Mouse (Mus musculus) liver, embryonic 11.5 days (tissue): ENCODE measurements around the gene Mob3b. TPM values are rescaled to one million over a fixed set of nuclear protein-coding genes. Genes with fewer than 3 reads are reported as not detected.

Experiments
- ATAC-seq: fragments of 200-750 bp; cut with Nextera tagmentation; replicated peaks from 2 replicates; pipeline ENCODE4 v1.8.0; 2017; ENCODE audit warnings: moderate number of reproducible peaks, mild to moderate bottlenecking, moderate TSS enrichment, moderate library complexity; ENCODE audit not compliant: low FRiP score
- DNase-seq: peaks from one replicate; pipeline ENCODE4 v3.0.0-alpha.2; 2017; ENCODE audit warnings: low spot score
- H3K27ac ChIP-seq: fragments of 300-500 bp; sonication (generic); 2 replicates; pipeline ENCODE4 v1.5.1; 2014; ENCODE audit warnings: mild to moderate bottlenecking, low read depth, low read length, control low read depth
- H3K27me3 ChIP-seq: fragments of 300-500 bp; sonication (generic); replicated peaks from 2 replicates; pipeline ENCODE4 v1.6.1; 2014; ENCODE audit warnings: low read length, mixed read lengths; ENCODE audit not compliant: control insufficient read depth, insufficient read depth
- H3K36me3 ChIP-seq: fragments of 300-500 bp; sonication (generic); 2 replicates; pipeline ENCODE4 v1.6.1; 2014; ENCODE audit warnings: mild to moderate bottlenecking, low read length, moderate library complexity, mixed read lengths; ENCODE audit not compliant: control insufficient read depth, insufficient read depth
- H3K4me1 ChIP-seq: fragments of 300-500 bp; sonication (generic); replicated peaks from 2 replicates; pipeline ENCODE4 v1.6.1; 2014; ENCODE audit warnings: low read length, mixed read lengths; ENCODE audit not compliant: control insufficient read depth, insufficient read depth
- H3K4me2 ChIP-seq: fragments of 300-500 bp; sonication (generic); 2 replicates; pipeline ENCODE4 v1.6.1; 2014; ENCODE audit warnings: mild to moderate bottlenecking, control low read depth, moderate library complexity
- H3K4me3 ChIP-seq: fragments of 300-500 bp; sonication (generic); 2 replicates; pipeline ENCODE4 v1.5.1; 2014; ENCODE audit warnings: low read depth, low read length, control low read depth
- H3K9ac ChIP-seq: fragments of 300-500 bp; sonication (generic); 2 replicates; pipeline ENCODE4 v1.6.1; 2014; ENCODE audit warnings: low read depth, low read length, control low read depth
- H3K9me3 ChIP-seq: fragments of 300-500 bp; sonication (generic); 2 replicates; pipeline ENCODE4 v1.6.1; 2016; ENCODE audit warnings: low read length, inconsistent platforms, mixed read lengths; ENCODE audit not compliant: control insufficient read depth
- WGBS: fragments of 180-500 bp; shearing (Covaris S2); extraction: QIAGEN DNeasy Blood & Tissue Kit; methylation state at CpG from one replicate; pipeline ENCODE4 v1.1.7; 2014; 5-methylcytosine and 5-hydroxymethylcytosine counted together
- polyA plus RNA-seq: library from polyadenylated mRNA; unstranded; fragments of >200 nt; fragmentation: Nextera tagmentation; extraction: Ambion mirVana; gene quantifications from 2 replicates; pipeline ENCODE4 v1.2.1, GENCODE M21; 2014

The Mob3b gene
- polyA plus RNA-seq, 1 experiment from 2014 or later, result 7.6 TPM

GRCm38 (mm10) chr4:35052174-35052942 lies 104.9 kb downstream of the Mob3b start:
- H3K36me3 ChIP-seq, result no peaks in the 10 kb centered on the region
- H3K4me3 ChIP-seq, result no peak overlapping the region
- H3K4me1 ChIP-seq, result no peaks in the 10 kb centered on the region; the same call in 1 of the 2 replicates
- H3K27me3 ChIP-seq, result no peaks in the 10 kb centered on the region
- 58% methylated on average over 6 of the region's 6 CpGs for WGBS
- no peak overlapping the region for H3K9ac ChIP-seq
- no peak overlapping the region for H3K4me2 ChIP-seq
- ATAC-seq (no peak), DNase-seq (no peak)
- no peak overlapping the region for H3K27ac ChIP-seq
- H3K9me3 ChIP-seq, result 0 out of 2 replicates have a peak, but pooled peaks cover 3% of the 10 kb centered on the region

- Histone ChIP-seq H3K4me1 (no peaks in the 10 kb centered on the region; the same call in 1 of the 2 replicates), H3K36me3 (no peaks in the 10 kb centered on the region), H3K9ac (no peak overlapping the region), H3K4me2 (no peak overlapping the region), H3K27me3 (no peaks in the 10 kb centered on the region), H3K9me3 (0 out of 2 replicates have a peak, but pooled peaks cover 3% of the 10 kb centered on the region), H3K27ac (no peak overlapping the region), H3K4me3 (no peak overlapping the region)
- DNase-seq (no peak), ATAC-seq (no peak)
- 71% methylated on average over 7 of the region's 7 CpGs for WGBS
Measured at GRCm38 (mm10) chr4:35051152-35051551, 106.1 kb downstream of the Mob3b start.

- no peaks in the 10 kb centered on the region for H3K27me3 ChIP-seq
- 69% methylated on average over 5 of the region's 5 CpGs for WGBS
- no peak overlapping the region for H3K9ac ChIP-seq
- H3K36me3 ChIP-seq, result no peaks in the 10 kb centered on the region
- H3K4me1 ChIP-seq, result no peaks in the 10 kb centered on the region; the same call in 1 of the 2 replicates
- H3K4me2 ChIP-seq, result no peak overlapping the region
- no peak for DNase-seq
- no peak overlapping the region for H3K27ac ChIP-seq
- no peak for ATAC-seq
- no peak overlapping the region for H3K4me3 ChIP-seq
- no peaks in the 10 kb centered on the region for H3K9me3 ChIP-seq
Measured at GRCm38 (mm10) chr4:35049742-35050058, 107.6 kb downstream of the Mob3b start.

GRCm38 (mm10) chr4:35049036-35049741 lies 108.1 kb downstream of the Mob3b start:
- Histone ChIP-seq H3K27me3 (no peaks in the 10 kb centered on the region), H3K9ac (no peak overlapping the region), H3K9me3 (no peaks in the 10 kb centered on the region), H3K4me3 (no peak overlapping the region), H3K4me1 (no peaks in the 10 kb centered on the region; the same call in 1 of the 2 replicates), H3K4me2 (no peak overlapping the region), H3K36me3 (no peaks in the 10 kb centered on the region), H3K27ac (no peak overlapping the region)
- no peak for DNase-seq
- 71% methylated on average over 9 of the region's 9 CpGs for WGBS
- no peak for ATAC-seq

- Histone ChIP-seq H3K4me1 (no peaks in the 10 kb centered on the region), H3K9me3 (no peaks in the 10 kb centered on the region), H3K27ac (no peak overlapping the region), H3K27me3 (no peaks in the 10 kb centered on the region), H3K4me3 (no peak overlapping the region), H3K9ac (no peak overlapping the region), H3K4me2 (no peak overlapping the region), H3K36me3 (no peaks in the 10 kb centered on the region)
- ATAC-seq (no peak), DNase-seq (no peak)
- WGBS, result 90% methylated on average over 5 of the region's 5 CpGs
Measured at GRCm38 (mm10) chr4:35040896-35041295, 116.4 kb downstream of the Mob3b start.

- Histone ChIP-seq H3K27ac (no peak overlapping the region), H3K4me2 (no peak overlapping the region), H3K27me3 (no peaks in the 10 kb centered on the region), H3K36me3 (no peaks in the 10 kb centered on the region), H3K4me1 (no peaks in the 10 kb centered on the region), H3K9ac (no peak overlapping the region), H3K9me3 (no peaks in the 10 kb centered on the region), H3K4me3 (no peak overlapping the region)
- no peak for ATAC-seq
- 82% methylated on average over 1 of the region's 1 CpGs for WGBS
- no peak for DNase-seq
Measured at GRCm38 (mm10) chr4:35040306-35040705, 117.0 kb downstream of the Mob3b start.

- Histone ChIP-seq H3K36me3 (no peaks in the 10 kb centered on the region), H3K4me3 (no peak overlapping the region), H3K4me1 (no peaks in the 10 kb centered on the region), H3K27me3 (no peaks in the 10 kb centered on the region), H3K27ac (no peak overlapping the region), H3K9me3 (no peaks in the 10 kb centered on the region), H3K9ac (no peak overlapping the region), H3K4me2 (no peak overlapping the region)
- 79% methylated on average over 2 of the region's 2 CpGs for WGBS
- no peak for ATAC-seq
- DNase-seq, result no peak
Measured at GRCm38 (mm10) chr4:35037824-35038223, 119.5 kb downstream of the Mob3b start.

- H3K27me3 ChIP-seq, result no peaks in the 10 kb centered on the region
- no peak overlapping the region for H3K4me3 ChIP-seq
- peak overlapping the region; percentile 19 for H3K4me2 ChIP-seq
- no peaks in the 10 kb centered on the region for H3K36me3 ChIP-seq
- H3K9me3 ChIP-seq, result no peaks in the 10 kb centered on the region
- 34% methylated on average over 18 of the region's 18 CpGs for WGBS
- no peak overlapping the region for H3K27ac ChIP-seq
- ATAC-seq (no peak), DNase-seq (no peak)
- H3K4me1 ChIP-seq, result no peaks in the 10 kb centered on the region; the same call in 1 of the 2 replicates
- H3K9ac ChIP-seq, result no peak overlapping the region
Measured at GRCm38 (mm10) chr4:35034504-35035290, 122.6 kb downstream of the Mob3b start.
